Mouse (Mus musculus) liver, adult 2 months (tissue): ENCODE results near the gene Espnl.

Experiments
- CTCF ChIP-seq: fragments of 200-500 bp; IDR thresholded peaks from 2 replicates; pipeline ENCODE4 v1.5.1; 2011; ENCODE audit warnings: low read depth, low read length, control low read depth
- POLR2A ChIP-seq: fragments of 200-500 bp; IDR thresholded peaks from 2 replicates; pipeline ENCODE4 v1.6.1; 2011; ENCODE audit warnings: low read length, control low read depth; ENCODE audit not compliant: insufficient read depth; ENCODE audit errors: extremely low read depth

- TF ChIP-seq CTCF = no peak
- TF ChIP-seq POLR2A = no peak
These were observed 8.6 kb upstream of the Espnl start for GRCm38 (mm10) chr1:91313251-91313650.
